ENCODE assay signal across 8 mouse cellular contexts in genomic region chr11:100960540-100960939, GRCm38 (mm10). TPM values are rescaled to one million over a fixed set of nuclear protein-coding genes. Genes with fewer than 3 reads are reported as not detected.
DNase-seq lines count a peak whose midpoint lies in the region; ATAC-seq lines count a peak whose summit lies in the region.

No protein-coding gene starts in this region.

- 10% methylated on average over 6 of the region's 6 CpGs for WGBS in embryonic facial prominence, embryonic 13.5 days
- WGBS in heart, embryonic 12.5 days, result 16% methylated on average over 6 of the region's 6 CpGs
- WGBS in kidney, embryonic 16.5 days, result 17% methylated on average over 6 of the region's 6 CpGs
- WGBS in stomach, embryonic 16.5 days, result 18% methylated on average over 6 of the region's 6 CpGs

- H3K9me3 ChIP-seq in embryonic facial prominence, embryonic 13.5 days, result no peaks in the 10 kb centered on the region
- no peaks in the 10 kb centered on the region for H3K9me3 ChIP-seq in heart, embryonic 12.5 days (replicated peaks)
- no peaks in the 10 kb centered on the region for H3K9me3 ChIP-seq in kidney, embryonic 16.5 days (ENCODE audit: low read length)
- no peaks in the 10 kb centered on the region for H3K9me3 ChIP-seq in stomach, embryonic 16.5 days (replicated peaks; ENCODE audit: control insufficient read depth, low read length)

- 0 out of 2 replicates have a peak overlapping the region, but pooled peaks have one; percentile 7 for H3K4me2 ChIP-seq in embryonic facial prominence, embryonic 13.5 days
- peak overlapping the region; percentile 4; the same call in 1 of the 2 replicates for H3K4me2 ChIP-seq in heart, embryonic 12.5 days
- peak overlapping the region; percentile 22; the same call in 1 of the 2 replicates for H3K4me2 ChIP-seq in kidney, embryonic 16.5 days (replicated peaks; ENCODE audit: low read depth, low read length)
- H3K4me2 ChIP-seq in stomach, embryonic 16.5 days (ENCODE audit: low read depth, low read length), result 0 out of 2 replicates have a peak overlapping the region, but pooled peaks have one; percentile 45

- H3K4me3 ChIP-seq in embryonic facial prominence, embryonic 13.5 days, result no peak overlapping the region
- no peak overlapping the region for H3K4me3 ChIP-seq in heart, embryonic 12.5 days
- no peak overlapping the region for H3K4me3 ChIP-seq in kidney, embryonic 16.5 days (ENCODE audit: low read length)
- no peak overlapping the region for H3K4me3 ChIP-seq in stomach, embryonic 16.5 days (replicated peaks; ENCODE audit: low read length)

- DNase-seq in adrenal gland, adult (ENCODE audit: inconsistent age in 2 of 2, low spot score in 1 of 2), result peak; percentile 77 to 91
- DNase-seq in adrenal gland, adult 18-20 months (ENCODE audit: low spot score in 2 of 2), result no peak
- peak; percentile 86 for DNase-seq in R1 (ENCODE audit: low read depth, low spot score)
- DNase-seq in lung, postnatal 10 days, result peak; percentile 88

- peaks cover 36% of the 10 kb centered on the region for H3K27me3 ChIP-seq in embryonic facial prominence, embryonic 13.5 days
- 0 out of 2 replicates have a peak, but pooled peaks cover 3% of the 10 kb centered on the region for H3K27me3 ChIP-seq in heart, embryonic 12.5 days (replicated peaks)
- H3K27me3 ChIP-seq in kidney, embryonic 16.5 days (ENCODE audit: insufficient read depth, low read length), result peaks cover 20% of the 10 kb centered on the region
- H3K27me3 ChIP-seq in stomach, embryonic 16.5 days (ENCODE audit: control insufficient read depth, insufficient read depth, low read length), result peaks cover 6% of the 10 kb centered on the region; the same call in 1 of the 2 replicates

- H3K27ac ChIP-seq in embryonic facial prominence, embryonic 13.5 days, result no peak overlapping the region
- peak overlapping the region; percentile 55 for H3K27ac ChIP-seq in heart, embryonic 12.5 days (ENCODE audit: poor library complexity, severe bottlenecking)
- H3K27ac ChIP-seq in kidney, embryonic 16.5 days (ENCODE audit: low read length), result no peak overlapping the region
- peak overlapping the region; percentile 87 for H3K27ac ChIP-seq in stomach, embryonic 16.5 days (ENCODE audit: low read length)

- H3K36me3 ChIP-seq in embryonic facial prominence, embryonic 13.5 days, result peaks cover 25% of the 10 kb centered on the region
- H3K36me3 ChIP-seq in heart, embryonic 12.5 days, result peaks cover 63% of the 10 kb centered on the region
- H3K36me3 ChIP-seq in kidney, embryonic 16.5 days (ENCODE audit: insufficient read depth, low read length), result peaks cover 3% of the 10 kb centered on the region; the same call in 1 of the 2 replicates
- peaks cover 16% of the 10 kb centered on the region; the same call in 1 of the 2 replicates for H3K36me3 ChIP-seq in stomach, embryonic 16.5 days (ENCODE audit: control insufficient read depth, insufficient read depth, low read length)

- no peak overlapping the region for H3K9ac ChIP-seq in embryonic facial prominence, embryonic 13.5 days
- H3K9ac ChIP-seq in heart, embryonic 12.5 days, result 0 out of 2 replicates have a peak overlapping the region, but pooled peaks have one; percentile 21
- no peak overlapping the region for H3K9ac ChIP-seq in kidney, embryonic 16.5 days (replicated peaks; ENCODE audit: low read length)
- H3K9ac ChIP-seq in stomach, embryonic 16.5 days (ENCODE audit: low read length), result no peak overlapping the region

- peaks cover 56% of the 10 kb centered on the region for H3K4me1 ChIP-seq in embryonic facial prominence, embryonic 13.5 days
- peaks cover 79% of the 10 kb centered on the region for H3K4me1 ChIP-seq in heart, embryonic 12.5 days (replicated peaks)
- H3K4me1 ChIP-seq in kidney, embryonic 16.5 days (ENCODE audit: insufficient read depth, low read length), result peaks cover 27% of the 10 kb centered on the region
- peaks cover 64% of the 10 kb centered on the region for H3K4me1 ChIP-seq in stomach, embryonic 16.5 days (ENCODE audit: control insufficient read depth, insufficient read depth, low read length)

- ATAC-seq in embryonic facial prominence, embryonic 13.5 days (ENCODE audit: insufficient number of reproducible peaks, insufficient read depth, low FRiP score, low TSS enrichment, low read depth), result no peak
- peak; percentile 49; the same call in 1 of the 2 replicates for ATAC-seq in heart, embryonic 12.5 days (ENCODE audit: insufficient number of reproducible peaks, low FRiP score)
- ATAC-seq in kidney, embryonic 16.5 days (ENCODE audit: low FRiP score, low TSS enrichment), result peak; percentile 69; the same call in 1 of the 2 replicates
- 0 out of 2 replicates have a peak, but pooled peaks have one; percentile 14 for ATAC-seq in stomach, embryonic 16.5 days (ENCODE audit: insufficient read depth, low FRiP score)

RNA-seq across cellular contexts. Expression of gene Cavin1, which starts 10.1 kb away (rescaled TPM):
- 100 to 1,000 TPM; 296 to 352 TPM for total RNA-seq in adrenal gland, adult 18-20 months (2021)
- polyA plus RNA-seq in embryonic facial prominence, embryonic 13.5 days (2015; fragmentation: Nextera tagmentation; extraction: Ambion mirVana), result 152 and 169 TPM in 2 replicates
- polyA plus RNA-seq in heart, embryonic 12.5 days (2016; fragmentation: Nextera tagmentation; extraction: Ambion mirVana), result 342 and 348 TPM in 2 replicates
- 140 and 161 TPM in 2 replicates for polyA plus RNA-seq in kidney, embryonic 16.5 days (2015; fragmentation: Nextera tagmentation; extraction: Ambion mirVana)
- 381 and 403 TPM in 2 replicates for polyA plus RNA-seq in stomach, embryonic 16.5 days (2015; fragmentation: Nextera tagmentation; extraction: Ambion mirVana)

RNA-seq across cellular contexts. Expression of gene Stat3, which starts 21.2 kb away (rescaled TPM):
- total RNA-seq in adrenal gland, adult 18-20 months (2021), result 100 to 1,000 TPM in 1 of 2 experiments, 10 to 100 TPM in 1; 87.0 to 102 TPM
- 40.7 and 48.3 TPM in 2 replicates for polyA plus RNA-seq in embryonic facial prominence, embryonic 13.5 days (2015; fragmentation: Nextera tagmentation; extraction: Ambion mirVana)
- polyA plus RNA-seq in heart, embryonic 12.5 days (2016; fragmentation: Nextera tagmentation; extraction: Ambion mirVana), result 60.0 and 63.2 TPM in 2 replicates
- 47.9 and 54.4 TPM in 2 replicates for polyA plus RNA-seq in kidney, embryonic 16.5 days (2015; fragmentation: Nextera tagmentation; extraction: Ambion mirVana)
- 47.2 and 56.1 TPM in 2 replicates for polyA plus RNA-seq in stomach, embryonic 16.5 days (2015; fragmentation: Nextera tagmentation; extraction: Ambion mirVana)

RNA-seq across cellular contexts. Expression of gene Atp6v0a1, which starts 48.7 kb away (rescaled TPM):
- 100 to 1,000 TPM; 120 to 176 TPM for total RNA-seq in adrenal gland, adult 18-20 months (2021)
- 33.2 and 38.8 TPM in 2 replicates for polyA plus RNA-seq in embryonic facial prominence, embryonic 13.5 days (2015; fragmentation: Nextera tagmentation; extraction: Ambion mirVana)
- 70.0 and 71.4 TPM in 2 replicates for polyA plus RNA-seq in heart, embryonic 12.5 days (2016; fragmentation: Nextera tagmentation; extraction: Ambion mirVana)
- polyA plus RNA-seq in kidney, embryonic 16.5 days (2015; fragmentation: Nextera tagmentation; extraction: Ambion mirVana), result 42.2 and 45.3 TPM in 2 replicates
- 47.8 and 50.5 TPM in 2 replicates for polyA plus RNA-seq in stomach, embryonic 16.5 days (2015; fragmentation: Nextera tagmentation; extraction: Ambion mirVana)

Comparison
In these comparisons a context has a peak if more than half of its experiments do, and no peak if none do; other contexts are left out.
1. DNase-seq: peak in adrenal gland, adult (2 of 2), R1 (single experiment) and lung, postnatal 10 days (single experiment); none in adrenal gland, adult 18-20 months (0 of 2).
2. H3K27ac ChIP-seq: peak in heart, embryonic 12.5 days (single experiment) and stomach, embryonic 16.5 days (single experiment); none in embryonic facial prominence, embryonic 13.5 days (single experiment) and kidney, embryonic 16.5 days (single experiment).
3. Peak in every context shown above with its lines, with median percentiles within 50 percentile points of each other: H3K4me2 ChIP-seq.